Mouse (Mus musculus): ENCODE data around the gene Slc4a2.

DNA sequence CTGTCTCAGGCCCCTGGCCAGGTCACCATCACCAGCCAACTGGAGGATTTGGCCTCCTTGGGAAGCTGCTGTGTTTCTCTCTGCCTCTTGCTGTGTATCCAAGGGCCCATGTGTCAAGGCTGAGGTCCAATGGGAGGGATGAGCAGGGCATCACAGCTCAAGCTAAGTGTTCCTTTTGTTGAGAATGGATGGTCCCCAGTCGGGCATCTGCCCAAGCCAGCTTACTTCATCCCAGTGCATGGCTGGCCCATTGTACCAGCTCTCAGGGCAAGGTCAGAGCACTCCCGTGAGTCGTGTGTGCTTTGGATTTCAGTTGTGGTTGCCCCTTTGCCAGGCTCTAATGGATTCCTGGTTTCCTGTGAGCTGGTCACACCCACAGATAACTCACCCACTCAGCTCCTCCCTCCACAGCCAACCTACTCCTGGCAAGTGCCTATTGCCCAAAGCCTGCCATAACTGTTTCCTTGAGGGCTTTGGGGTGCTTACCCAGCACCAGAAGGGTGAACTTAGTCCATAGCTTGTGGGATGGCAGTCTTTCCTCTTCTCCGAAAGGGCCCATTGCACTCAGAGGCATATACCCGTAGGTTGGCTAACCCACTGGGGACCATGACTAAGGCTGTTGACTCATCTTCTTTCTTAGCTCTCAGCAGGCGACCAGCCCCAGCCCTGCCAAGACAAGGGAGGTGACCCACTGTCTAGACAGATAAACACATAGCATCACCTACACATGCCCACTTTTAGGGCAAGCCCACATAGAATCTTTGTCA lies 18.9 kb upstream of the Slc4a2 start:
- TF ChIP-seq USF1 (IDR thresholded peaks at IDR 0.05; ENCODE audit: low read depth) (no peak), MAX (IDR thresholded peaks at IDR 0.05; ENCODE audit: low read depth) (no peak), E2F4 (IDR thresholded peaks at IDR 0.05; ENCODE audit: insufficient read depth) (no peak), POLR2A (IDR thresholded peaks at IDR 0.05; ENCODE audit: insufficient read length, low read depth) (no peak), POLR2AphosphoS2 (IDR thresholded peaks at IDR 0.05; ENCODE audit: insufficient read length, low read depth) (no peak), MYOG (IDR thresholded peaks at IDR 0.05; ENCODE audit: control insufficient read depth in 1 of 3, insufficient read depth in 1 of 3, insufficient read length in 2 of 3, low read depth in 2 of 3) (no peak), SRF (IDR thresholded peaks at IDR 0.05; ENCODE audit: control insufficient read depth, insufficient read length, low read depth) (no peak), TCF3 (IDR thresholded peaks at IDR 0.05; ENCODE audit: insufficient read length, low read depth) (no peak)

All from myocyte (in vitro differentiated cells).